Mouse (Mus musculus) limb, embryonic 12.5 days (tissue): ENCODE data around the gene Tas1r3. TPM values are rescaled to one million over a fixed set of nuclear protein-coding genes. Genes with fewer than 3 reads are reported as not detected.

Experiments
- ATAC-seq: fragments of 200-750 bp; cut with Nextera tagmentation; 2 replicates; pipeline ENCODE4 v1.8.0; 2017; ENCODE audit warnings: low read depth, moderate TSS enrichment; ENCODE audit not compliant: insufficient number of reproducible peaks, insufficient read depth, low FRiP score, low TSS enrichment
- H3K27ac ChIP-seq: fragments of 300-500 bp; sonication (generic); 2 replicates; pipeline ENCODE4 v1.5.1; 2016; ENCODE audit warnings: mild to moderate bottlenecking, moderate library complexity
- H3K27me3 ChIP-seq: fragments of 300-500 bp; sonication (generic); 2 replicates; pipeline ENCODE4 v1.6.1; 2016; ENCODE audit warnings: mild to moderate bottlenecking, moderate library complexity
- H3K36me3 ChIP-seq: fragments of 300-500 bp; sonication (generic); 2 replicates; pipeline ENCODE4 v1.6.1; 2016; ENCODE audit warnings: mild to moderate bottlenecking, moderate library complexity
- H3K4me1 ChIP-seq: fragments of 300-500 bp; sonication (generic); replicated peaks from 2 replicates; pipeline ENCODE4 v1.6.1; 2016
- H3K4me2 ChIP-seq: fragments of 300-500 bp; sonication (generic); 2 replicates; pipeline ENCODE4 v1.6.1; 2016; ENCODE audit warnings: mild to moderate bottlenecking, moderate library complexity
- H3K4me3 ChIP-seq: fragments of 300-500 bp; sonication (generic); replicated peaks from 2 replicates; pipeline ENCODE4 v1.5.1; 2016; ENCODE audit warnings: mild to moderate bottlenecking
- H3K9ac ChIP-seq: fragments of 300-500 bp; sonication (generic); replicated peaks from 2 replicates; pipeline ENCODE4 v1.6.1; 2016; ENCODE audit warnings: mild to moderate bottlenecking, moderate library complexity
- H3K9me3 ChIP-seq: fragments of 300-500 bp; sonication (generic); 2 replicates; pipeline ENCODE4 v1.6.1; 2016; ENCODE audit warnings: mild to moderate bottlenecking, moderate library complexity
- WGBS: fragments of 180-500 bp; shearing (Covaris S2); methylation state at CpG from one replicate; pipeline ENCODE4 v1.1.7; 2016; 5-methylcytosine and 5-hydroxymethylcytosine counted together
- polyA plus RNA-seq: library from polyadenylated mRNA; unstranded; fragments of >200 nt; fragmentation: Nextera tagmentation; extraction: Ambion mirVana; gene quantifications from 2 replicates; pipeline ENCODE4 v1.2.1, GENCODE M21; 2016

The Tas1r3 gene
- polyA plus RNA-seq, 1 experiment from 2014 or later, result 0.39 TPM

GRCm38 (mm10) chr4:155895826-155896225, 32.7 kb upstream of the Tas1r3 start:
- H3K36me3 ChIP-seq, result peaks cover 41% of the 10 kb centered on the region
- 89% methylated on average over 4 of the region's 4 CpGs for WGBS
- H3K4me1 ChIP-seq, result peaks cover 33% of the 10 kb centered on the region
- H3K4me2 ChIP-seq, result no peak overlapping the region
- H3K9ac ChIP-seq, result no peak overlapping the region
- no peaks in the 10 kb centered on the region for H3K9me3 ChIP-seq
- no peak overlapping the region for H3K4me3 ChIP-seq
- ATAC-seq, result no peak
- no peaks in the 10 kb centered on the region for H3K27me3 ChIP-seq
- no peak overlapping the region for H3K27ac ChIP-seq

- Histone ChIP-seq H3K36me3 (peaks cover 35% of the 10 kb centered on the region), H3K27ac (no peak overlapping the region), H3K27me3 (no peaks in the 10 kb centered on the region), H3K4me2 (no peak overlapping the region), H3K4me3 (no peak overlapping the region), H3K9me3 (no peaks in the 10 kb centered on the region), H3K4me1 (peaks cover 39% of the 10 kb centered on the region), H3K9ac (no peak overlapping the region)
- ATAC-seq, result no peak
- 43% methylated on average over 6 of the region's 6 CpGs for WGBS
These were observed 32.1 kb upstream of the Tas1r3 start for GRCm38 (mm10) chr4:155895216-155895615.

GRCm38 (mm10) chr4:155894311-155894881, 31.2 kb upstream of the Tas1r3 start:
- H3K4me2 ChIP-seq, result peak overlapping the region; percentile 94
- H3K36me3 ChIP-seq, result peaks cover 31% of the 10 kb centered on the region
- 0 out of 2 replicates have a peak overlapping the region, but pooled peaks have one; percentile 9 for H3K4me3 ChIP-seq
- peak overlapping the region; percentile 48 for H3K9ac ChIP-seq
- no peaks in the 10 kb centered on the region for H3K27me3 ChIP-seq
- WGBS, result 33% methylated on average over 8 of the region's 8 CpGs
- H3K9me3 ChIP-seq, result no peaks in the 10 kb centered on the region
- peaks cover 43% of the 10 kb centered on the region for H3K4me1 ChIP-seq
- ATAC-seq, result no peak
- H3K27ac ChIP-seq, result no peak overlapping the region

GRCm38 (mm10) chr4:155893212-155893690, 30.1 kb upstream of the Tas1r3 start:
- H3K4me1 ChIP-seq, result peaks cover 43% of the 10 kb centered on the region
- WGBS, result 70% methylated on average over 8 of the region's 8 CpGs
- peaks cover 31% of the 10 kb centered on the region for H3K36me3 ChIP-seq
- H3K27me3 ChIP-seq, result no peaks in the 10 kb centered on the region
- peak overlapping the region; percentile 93 for H3K4me3 ChIP-seq
- H3K4me2 ChIP-seq, result peak overlapping the region; percentile 94
- H3K9ac ChIP-seq, result peak overlapping the region; percentile 83
- no peaks in the 10 kb centered on the region for H3K9me3 ChIP-seq
- no peak overlapping the region for H3K27ac ChIP-seq
- no peak for ATAC-seq

- peak; percentile 28 for ATAC-seq
- Histone ChIP-seq H3K4me2 (peak overlapping the region; percentile 94), H3K36me3 (peaks cover 33% of the 10 kb centered on the region), H3K9ac (peak overlapping the region; percentile 83), H3K4me1 (peaks cover 43% of the 10 kb centered on the region), H3K4me3 (peak overlapping the region; percentile 93), H3K27ac (peak overlapping the region; percentile 94; the same call in 1 of the 2 replicates), H3K27me3 (no peaks in the 10 kb centered on the region), H3K9me3 (no peaks in the 10 kb centered on the region)
- 6% methylated on average over 34 of the region's 37 CpGs for WGBS
These were observed 29.5 kb upstream of the Tas1r3 start for GRCm38 (mm10) chr4:155892438-155893211.

DNA sequence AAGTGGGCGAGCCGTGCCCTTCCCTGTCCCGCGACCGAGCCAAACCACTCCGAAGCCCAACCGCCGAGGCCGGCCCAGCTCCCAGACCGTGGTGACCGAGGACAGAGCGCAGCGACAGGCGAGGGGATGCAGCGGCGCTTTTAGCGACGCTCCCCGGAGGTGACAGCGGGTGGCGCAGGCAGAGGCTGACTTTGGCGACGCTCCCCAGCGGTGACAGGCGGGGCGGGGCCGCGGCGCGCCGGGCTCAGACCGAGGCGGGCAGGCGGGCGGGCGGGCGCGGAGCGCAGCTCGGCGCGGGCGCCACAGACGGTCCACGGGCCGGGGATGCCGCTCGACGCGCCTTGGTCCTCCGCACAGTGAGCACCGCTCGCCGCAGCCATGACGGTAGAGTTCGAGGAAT, 28.9 kb upstream of the Tas1r3 start:
- H3K4me2 ChIP-seq, result peak overlapping the region; percentile 94
- H3K27ac ChIP-seq, result peak overlapping the region; percentile 94
- H3K36me3 ChIP-seq, result peaks cover 38% of the 10 kb centered on the region
- H3K4me1 ChIP-seq, result peaks cover 43% of the 10 kb centered on the region
- H3K27me3 ChIP-seq, result no peaks in the 10 kb centered on the region
- peak overlapping the region; percentile 83 for H3K9ac ChIP-seq
- H3K9me3 ChIP-seq, result no peaks in the 10 kb centered on the region
- peak; percentile 83 for ATAC-seq
- under 1% methylated on average over 56 of the region's 56 CpGs for WGBS
- peak overlapping the region; percentile 93 for H3K4me3 ChIP-seq

DNA sequence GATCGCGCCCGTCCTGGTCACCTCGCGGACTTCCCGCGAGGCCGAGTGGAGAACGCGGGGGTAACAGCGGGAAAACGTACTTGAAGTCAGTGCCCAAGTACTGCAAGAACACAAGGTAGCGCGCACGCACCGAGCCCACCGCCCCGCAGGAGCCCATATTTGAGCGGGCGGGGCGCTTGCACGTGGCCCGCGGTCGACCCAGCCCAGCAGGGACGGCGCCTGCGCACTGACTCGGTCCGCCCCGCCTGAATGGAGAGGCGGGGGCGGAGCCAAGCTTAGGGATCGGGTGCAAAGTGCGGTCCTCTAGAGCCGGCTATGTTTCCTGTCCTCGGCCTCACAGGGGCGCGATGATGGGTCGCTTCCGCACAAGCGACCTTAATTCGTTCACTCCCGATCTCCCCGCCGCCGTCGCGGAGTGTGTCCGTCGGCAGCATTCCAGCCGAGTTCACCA, 28.4 kb upstream of the Tas1r3 start, which contains the start of the genes Pusl1 and Acap3:
Gene Pusl1 (minus strand): TSS at position 231 of the 451 bp plus-strand sequence.
Gene Acap3 (plus strand): TSS at position 272 of the 451 bp plus-strand sequence.
- H3K27ac ChIP-seq, result peak within 1 kb of the TSS; percentile 94
- peak within 1 kb of the TSS; percentile 94 for H3K4me2 ChIP-seq
- peak within 1 kb of the TSS; percentile 83 for H3K9ac ChIP-seq
- H3K4me1 ChIP-seq, result peaks cover 43% of the 10 kb centered on the region
- ATAC-seq, result peak; percentile 83
- H3K27me3 ChIP-seq, result no peaks in the 10 kb centered on the region
- peak within 1 kb of the TSS; percentile 93 for H3K4me3 ChIP-seq
- H3K36me3 ChIP-seq, result peaks cover 38% of the 10 kb centered on the region
- no peaks in the 10 kb centered on the region for H3K9me3 ChIP-seq
- under 1% methylated on average over 52 of the region's 52 CpGs for WGBS

- H3K4me3 ChIP-seq, result peak overlapping the region; percentile 93
These were observed 27.9 kb upstream of the Tas1r3 start for GRCm38 (mm10) chr4:155891011-155891471.

DNA sequence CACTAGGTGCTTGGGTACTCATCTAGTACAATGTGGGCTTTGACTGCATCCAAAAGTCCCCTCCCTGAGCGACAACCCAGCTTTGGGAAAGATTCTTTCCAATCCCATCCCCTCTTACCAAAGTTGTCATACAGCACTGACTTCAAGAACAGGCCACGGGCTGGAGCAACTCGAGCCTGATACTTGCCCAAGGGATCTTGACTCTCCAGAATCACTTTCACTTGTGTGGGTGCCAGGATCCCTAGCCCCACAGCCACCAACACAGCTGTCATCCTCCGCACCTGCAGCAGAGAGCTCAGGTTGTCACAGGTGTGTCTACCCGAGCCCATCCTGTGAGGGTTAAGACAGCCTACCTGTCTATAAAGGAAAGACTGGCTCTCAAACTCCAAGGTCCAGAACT, 26.2 kb upstream of the Tas1r3 start:
- H3K9ac ChIP-seq, result no peak overlapping the region
- ATAC-seq, result no peak
- H3K27me3 ChIP-seq, result no peaks in the 10 kb centered on the region
- peaks cover 31% of the 10 kb centered on the region for H3K4me1 ChIP-seq
- no peak overlapping the region for H3K4me2 ChIP-seq
- H3K9me3 ChIP-seq, result no peaks in the 10 kb centered on the region
- WGBS, result 84% methylated on average over 5 of the region's 5 CpGs
- H3K27ac ChIP-seq, result no peak overlapping the region
- no peak overlapping the region for H3K4me3 ChIP-seq
- H3K36me3 ChIP-seq, result peaks cover 52% of the 10 kb centered on the region

More at GRCm38 (mm10) chr4:155891011-155891471, 27.9 kb upstream of the Tas1r3 start:
- H3K27me3 ChIP-seq, result no peaks in the 10 kb centered on the region
- peaks cover 38% of the 10 kb centered on the region for H3K36me3 ChIP-seq
- no peaks in the 10 kb centered on the region for H3K9me3 ChIP-seq
- H3K27ac ChIP-seq, result peak overlapping the region; percentile 94
- peaks cover 43% of the 10 kb centered on the region for H3K4me1 ChIP-seq
- ATAC-seq, result no peak
- H3K9ac ChIP-seq, result peak overlapping the region; percentile 83
- H3K4me2 ChIP-seq, result peak overlapping the region; percentile 94
- WGBS, result under 1% methylated on average over 34 of the region's 34 CpGs

- no peak overlapping the region for H3K4me3 ChIP-seq
- H3K27ac ChIP-seq, result no peak overlapping the region
- H3K9me3 ChIP-seq, result no peaks in the 10 kb centered on the region
- H3K9ac ChIP-seq, result no peak overlapping the region
- H3K36me3 ChIP-seq, result peaks cover 62% of the 10 kb centered on the region
- ATAC-seq, result no peak
- 94% methylated on average over 9 of the region's 9 CpGs for WGBS
- H3K4me2 ChIP-seq, result no peak overlapping the region
- peaks cover 19% of the 10 kb centered on the region for H3K4me1 ChIP-seq
- no peaks in the 10 kb centered on the region for H3K27me3 ChIP-seq
These were observed 25.0 kb upstream of the Tas1r3 start for GRCm38 (mm10) chr4:155888181-155888580.

DNA sequence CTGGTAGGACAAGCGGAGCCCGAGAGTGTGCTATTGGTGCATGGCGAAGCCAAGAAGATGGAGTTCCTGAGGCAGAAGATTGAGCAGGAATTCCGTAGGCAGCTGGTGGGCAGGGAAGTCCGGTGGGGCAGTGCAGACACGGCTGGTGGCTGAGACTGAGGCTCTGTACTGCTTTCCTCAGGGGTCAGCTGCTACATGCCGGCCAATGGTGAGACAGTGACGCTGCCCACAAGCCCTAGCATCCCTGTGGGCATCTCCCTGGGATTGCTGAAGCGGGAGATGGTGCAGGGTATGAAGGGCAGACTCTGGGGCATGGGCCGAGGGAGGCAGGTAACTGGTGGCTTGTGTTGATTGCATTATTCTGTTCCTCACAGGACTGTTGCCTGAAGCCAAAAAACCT, 24.5 kb upstream of the Tas1r3 start:
- H3K36me3 ChIP-seq, result peaks cover 62% of the 10 kb centered on the region
- WGBS, result 85% methylated on average over 10 of the region's 10 CpGs
- H3K9me3 ChIP-seq, result no peaks in the 10 kb centered on the region
- no peak overlapping the region for H3K9ac ChIP-seq
- H3K27ac ChIP-seq, result no peak overlapping the region
- H3K4me1 ChIP-seq, result peaks cover 14% of the 10 kb centered on the region
- H3K4me3 ChIP-seq, result no peak overlapping the region
- no peak for ATAC-seq
- no peaks in the 10 kb centered on the region for H3K27me3 ChIP-seq
- H3K4me2 ChIP-seq, result no peak overlapping the region
